Mouse (Mus musculus) intestine, postnatal 0 days (tissue): ENCODE measurements around the gene Adm. TPM values are rescaled to one million over a fixed set of nuclear protein-coding genes. Genes with fewer than 3 reads are reported as not detected.
"Not testable (repeated sequence)": the region's sequence is repeated elsewhere in the genome, so short reads cannot be mapped to it uniquely, and the experiment has no call there.

Experiments used
- ATAC-seq: fragments of 200-750 bp; cut with Nextera tagmentation; 2 replicates; pipeline ENCODE4 v1.8.0; 2017; ENCODE audit warnings: mild to moderate bottlenecking, moderate TSS enrichment, moderate library complexity
- H3K27ac ChIP-seq: fragments of 300-500 bp; sonication (generic); 2 replicates; pipeline ENCODE4 v1.5.1; 2014; ENCODE audit warnings: mild to moderate bottlenecking, low read depth, low read length, moderate library complexity
- H3K27me3 ChIP-seq: fragments of 300-500 bp; sonication (generic); replicated peaks from 2 replicates; pipeline ENCODE4 v1.6.1; 2014; ENCODE audit warnings: low read length, mixed read lengths; ENCODE audit not compliant: control insufficient read depth, insufficient read depth
- H3K36me3 ChIP-seq: fragments of 300-500 bp; sonication (generic); 2 replicates; pipeline ENCODE4 v1.6.1; 2014; ENCODE audit warnings: mild to moderate bottlenecking, moderate library complexity; ENCODE audit not compliant: control insufficient read depth, insufficient read depth
- H3K4me1 ChIP-seq: fragments of 300-500 bp; sonication (generic); replicated peaks from 2 replicates; pipeline ENCODE4 v1.6.1; 2014; ENCODE audit warnings: antibody characterized with exemption, low read length, mixed read lengths; ENCODE audit not compliant: control insufficient read depth, insufficient read depth
- H3K4me2 ChIP-seq: fragments of 300-500 bp; sonication (generic); replicated peaks from 2 replicates; pipeline ENCODE4 v1.6.1; 2014; ENCODE audit warnings: low read depth, mild to moderate bottlenecking, moderate library complexity
- H3K4me3 ChIP-seq: fragments of 300-500 bp; sonication (generic); 2 replicates; pipeline ENCODE4 v1.5.1; 2014; ENCODE audit warnings: low read depth, low read length
- H3K9ac ChIP-seq: fragments of 300-500 bp; sonication (generic); 2 replicates; pipeline ENCODE4 v1.6.1; 2014; ENCODE audit warnings: mild to moderate bottlenecking, low read depth, low read length
- H3K9me3 ChIP-seq: fragments of 300-500 bp; sonication (generic); 2 replicates; pipeline ENCODE4 v1.6.1; 2016; ENCODE audit warnings: mixed run types; ENCODE audit not compliant: control insufficient read depth
- CTCF ChIP-seq: sonication (generic); IDR thresholded peaks from 2 replicates; pipeline ENCODE4 v1.5.1; 2016; ENCODE audit warnings: low read depth, mild to moderate bottlenecking, control low read depth, antibody characterized with exemption, moderate library complexity
- WGBS: fragments of 180-500 bp; shearing (Covaris S2); extraction: QIAGEN DNeasy Blood & Tissue Kit; methylation state at CpG from one replicate; pipeline ENCODE4 v1.1.7; 2014; 5-methylcytosine and 5-hydroxymethylcytosine counted together
- polyA plus RNA-seq: library from polyadenylated mRNA; unstranded; fragments of >200 nt; fragmentation: Nextera tagmentation; extraction: Ambion mirVana; gene quantifications from 2 replicates; pipeline ENCODE4 v1.2.1, GENCODE M21; 2015

The Adm gene
- polyA plus RNA-seq, 1 experiment from 2014 or later = 3.2 TPM

DNA sequence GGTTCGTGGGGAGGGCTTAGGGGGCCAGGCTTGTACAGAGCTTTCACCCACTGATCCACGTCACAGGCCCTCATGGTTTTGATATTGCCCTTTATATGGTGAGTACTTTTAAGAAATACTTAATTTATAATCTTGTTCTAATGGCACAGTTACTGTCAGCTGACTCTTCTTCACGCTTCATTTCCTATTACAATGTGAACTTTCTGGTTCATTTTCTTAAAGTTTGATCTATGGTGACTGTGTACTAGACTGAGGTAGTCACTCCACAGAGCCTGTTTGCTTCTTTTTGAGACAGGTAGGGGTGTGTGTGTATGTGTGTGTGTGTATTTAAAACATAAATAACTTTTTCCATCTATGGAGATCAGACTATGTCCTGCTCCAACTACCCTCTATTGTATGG lies 8.5 kb downstream of the Adm start:
- Histone ChIP-seq H3K4me1 (0 out of 2 replicates have a peak, but pooled peaks cover 2% of the 10 kb centered on the region), H3K4me3 (no peak overlapping the region), H3K27ac (no peak overlapping the region), H3K4me2 (no peak overlapping the region), H3K36me3 (no peaks in the 10 kb centered on the region), H3K9me3 (no peaks in the 10 kb centered on the region), H3K27me3 (no peaks in the 10 kb centered on the region), H3K9ac (no peak overlapping the region)
- TF ChIP-seq CTCF = no peak
- ATAC-seq = no peak
- WGBS = 86% methylated on average over 3 of the region's 3 CpGs

DNA sequence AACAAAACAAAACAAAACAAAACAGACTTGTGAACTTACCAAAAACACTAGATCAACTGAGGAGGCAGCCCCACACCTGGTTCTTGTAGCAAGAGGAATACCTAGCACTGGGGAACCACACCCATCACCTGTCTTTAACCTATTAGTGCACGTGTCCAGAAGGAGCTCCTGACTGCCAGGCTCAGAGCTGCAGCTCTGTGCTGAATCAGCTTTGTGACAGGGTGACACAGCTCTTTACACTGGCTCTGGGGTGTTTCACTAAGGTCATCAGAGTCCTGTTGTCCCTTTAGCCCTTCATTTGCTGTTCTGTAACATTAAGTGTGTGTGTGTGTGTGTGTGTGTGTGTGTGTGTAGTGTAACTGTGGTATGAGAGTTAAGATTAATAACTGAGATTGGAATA lies 9.1 kb downstream of the Adm start:
- no peak overlapping the region for H3K4me2 ChIP-seq
- H3K4me1 ChIP-seq = 0 out of 2 replicates have a peak, but pooled peaks cover 2% of the 10 kb centered on the region
- H3K36me3 ChIP-seq = no peaks in the 10 kb centered on the region
- no peak overlapping the region for H3K27ac ChIP-seq
- no peaks in the 10 kb centered on the region for H3K27me3 ChIP-seq
- no peaks in the 10 kb centered on the region for H3K9me3 ChIP-seq
- 10% methylated on average over 1 of the region's 1 CpGs for WGBS
- H3K4me3 ChIP-seq = no peak overlapping the region
- peak; percentile 66 for ATAC-seq
- TF ChIP-seq CTCF = no peak
- H3K9ac ChIP-seq = no peak overlapping the region

DNA sequence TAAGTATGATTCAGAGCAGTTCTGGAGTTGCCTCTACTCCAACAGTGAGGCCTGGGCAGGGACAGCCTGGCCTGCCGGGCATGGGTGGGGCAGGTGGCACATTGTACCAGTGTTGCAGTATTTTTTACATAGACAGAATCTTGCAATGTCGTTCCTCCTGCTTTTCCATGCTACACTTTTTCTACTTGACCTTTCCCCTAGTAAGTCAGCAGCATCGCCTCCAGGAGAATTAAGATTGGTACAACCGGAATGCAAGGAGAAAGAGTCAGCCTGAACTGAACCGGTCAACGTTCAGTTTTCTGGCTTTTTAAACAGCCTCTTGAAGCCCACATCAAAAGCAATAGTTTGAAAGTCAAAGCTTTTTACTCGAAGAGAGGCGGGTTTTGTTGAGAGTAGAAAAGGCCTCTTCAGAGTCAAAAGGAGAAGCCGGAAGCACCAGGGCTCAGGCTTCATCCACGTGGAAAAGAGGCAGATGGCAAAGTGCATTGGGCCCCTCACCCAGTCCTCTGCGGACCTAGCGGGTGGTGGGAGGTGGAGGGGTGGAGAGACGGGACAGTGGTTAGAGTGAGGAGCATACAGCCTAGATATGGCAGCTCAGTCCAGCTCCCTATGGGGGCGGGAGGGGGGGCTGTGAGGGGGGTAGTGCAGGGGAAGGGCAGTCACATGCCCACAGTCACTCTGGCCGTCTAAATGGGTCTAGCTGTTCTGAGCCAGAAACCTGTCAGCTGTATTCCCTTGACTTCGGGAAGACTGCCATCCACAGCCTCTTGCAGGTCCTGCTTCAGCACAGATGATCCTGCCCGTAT lies 11.0 kb downstream of the Adm start:
- TF ChIP-seq CTCF = no peak
- ATAC-seq = no peak
- no peak overlapping the region for H3K4me2 ChIP-seq
- H3K27me3 ChIP-seq = no peaks in the 10 kb centered on the region
- no peak overlapping the region for H3K9ac ChIP-seq
- H3K4me1 ChIP-seq = 0 out of 2 replicates have a peak, but pooled peaks cover 2% of the 10 kb centered on the region
- no peaks in the 10 kb centered on the region for H3K9me3 ChIP-seq
- H3K27ac ChIP-seq = no peak overlapping the region
- 56% methylated on average over 17 of the region's 17 CpGs for whole genome bisulfite sequencing
- H3K4me3 ChIP-seq = no peak overlapping the region
- peaks cover 5% of the 10 kb centered on the region; the same call in 1 of the 2 replicates for H3K36me3 ChIP-seq

DNA sequence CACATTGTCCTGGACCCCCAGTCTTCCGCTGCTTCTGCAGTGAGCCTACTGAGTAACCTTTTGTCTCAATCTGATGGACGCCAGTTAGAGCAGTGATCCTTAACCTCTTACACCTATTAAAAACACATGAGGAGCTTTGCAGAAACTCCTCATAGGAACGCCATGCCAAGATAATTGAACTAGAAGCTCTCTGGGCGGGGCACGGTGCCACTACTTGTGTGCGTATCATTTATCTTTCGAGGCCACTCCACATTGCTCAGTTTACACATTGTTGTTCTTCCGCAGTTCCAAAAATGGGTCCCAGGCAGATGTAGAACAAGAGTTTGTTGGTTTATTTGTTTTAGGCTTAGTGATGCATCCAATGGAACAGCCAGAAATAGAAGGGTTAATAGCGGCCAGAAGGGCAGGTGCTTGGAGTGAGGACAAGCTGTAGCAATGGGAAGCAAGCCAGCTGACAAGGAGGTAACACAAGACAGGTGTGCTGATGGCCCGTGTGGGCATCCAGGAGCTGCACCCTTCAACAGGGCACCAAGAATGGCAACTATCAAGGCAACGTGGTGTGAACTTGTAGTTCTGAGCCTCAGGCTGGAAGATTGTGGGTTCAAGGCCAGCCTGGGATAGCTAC lies 11.9 kb downstream of the Adm start:
- 88% methylated on average over 11 of the region's 11 CpGs for WGBS
- Histone ChIP-seq H3K4me1 (0 out of 2 replicates have a peak, but pooled peaks cover 2% of the 10 kb centered on the region), H3K36me3 (peaks cover 5% of the 10 kb centered on the region; the same call in 1 of the 2 replicates), H3K27me3 (no peaks in the 10 kb centered on the region), H3K27ac (no peak overlapping the region), H3K4me3 (no peak overlapping the region), H3K9me3 (no peaks in the 10 kb centered on the region), H3K9ac (no peak overlapping the region), H3K4me2 (no peak overlapping the region)
- no peak for TF ChIP-seq CTCF
- ATAC-seq = no peak

DNA sequence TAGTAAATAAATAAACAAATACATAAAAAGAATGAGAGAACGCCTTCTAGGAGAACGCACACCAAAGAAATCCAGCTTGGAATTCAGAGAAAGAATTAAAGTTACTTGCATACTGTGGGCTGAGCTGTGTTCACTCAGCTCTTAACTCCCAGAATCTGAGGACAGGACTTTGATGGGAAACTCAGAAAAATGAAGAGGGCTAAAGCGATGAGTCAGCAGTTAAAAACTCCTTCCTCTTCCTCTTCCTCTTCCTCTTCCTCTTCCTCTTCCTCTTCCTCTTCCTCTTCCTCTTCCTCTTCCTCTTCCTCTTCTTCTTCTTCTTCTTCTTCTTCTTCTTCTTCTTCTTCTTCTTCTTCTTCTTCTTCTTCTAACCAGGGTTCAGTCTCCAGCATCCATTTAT lies 12.5 kb downstream of the Adm start:
- not testable (repeated sequence) for H3K36me3 ChIP-seq

DNA sequence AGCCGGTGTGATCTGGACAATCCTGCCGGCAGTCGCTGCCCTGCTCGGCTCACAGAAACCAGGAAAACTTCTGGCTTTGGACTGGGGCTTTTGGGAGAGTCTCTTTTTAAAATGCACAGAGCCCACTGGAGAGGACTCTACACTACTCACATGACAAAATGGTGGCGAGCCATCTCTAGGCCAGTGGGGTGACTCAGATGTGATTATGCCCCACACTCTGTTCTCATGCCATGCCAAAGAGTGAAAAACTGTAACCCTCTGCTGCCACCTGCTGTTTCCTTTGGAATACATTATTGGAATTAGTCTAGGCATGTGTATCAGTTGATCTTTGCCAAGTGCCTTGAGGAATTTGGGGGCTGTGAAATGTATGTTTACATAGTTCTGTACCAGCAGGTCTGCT lies 17.9 kb downstream of the Adm start:
- WGBS = 82% methylated on average over 5 of the region's 5 CpGs
- peaks cover 5% of the 10 kb centered on the region; the same call in 1 of the 2 replicates for H3K36me3 ChIP-seq
- ATAC-seq = no peak

More for the DNA sequence above, 12.5 kb downstream of the Adm start:
- not testable (repeated sequence) for H3K4me3 ChIP-seq, H3K4me2 ChIP-seq, H3K9ac ChIP-seq, H3K9me3 ChIP-seq, H3K27ac ChIP-seq, H3K4me1 ChIP-seq, H3K27me3 ChIP-seq, ATAC-seq
- whole genome bisulfite sequencing = 96% methylated on average over 3 of the region's 3 CpGs

More for the DNA sequence above, 17.9 kb downstream of the Adm start:
- Histone ChIP-seq H3K9ac (no peak overlapping the region), H3K4me3 (no peak overlapping the region), H3K27ac (no peak overlapping the region), H3K4me1 (no peaks in the 10 kb centered on the region; the same call in 1 of the 2 replicates), H3K9me3 (no peaks in the 10 kb centered on the region), H3K27me3 (no peaks in the 10 kb centered on the region), H3K4me2 (no peak overlapping the region)
- TF ChIP-seq CTCF = peak; percentile 83
